ENCODE assay signal across 19 mouse cellular contexts in the genomic region with DNA sequence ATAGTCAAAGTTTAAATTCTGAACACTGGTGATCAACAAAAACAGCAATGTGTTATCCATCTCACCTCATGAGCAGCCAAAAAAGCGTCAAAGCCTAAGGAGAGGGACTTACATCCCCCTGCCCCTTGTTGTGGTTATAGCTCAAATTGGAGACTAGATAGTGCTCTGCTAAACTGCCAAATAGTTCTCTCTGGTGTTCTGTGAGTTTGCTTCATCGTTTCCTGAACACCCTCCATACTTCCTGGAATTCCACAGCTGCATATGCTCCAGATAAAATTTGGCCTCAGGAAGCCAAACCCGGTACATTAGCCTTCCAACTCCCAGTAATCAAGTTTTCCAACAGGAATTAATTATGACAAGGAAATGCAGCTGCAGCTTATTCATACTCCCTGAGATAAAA.
A peak's percentile ranks its signal among the peaks of the same experiment; 100 is the strongest.
DNase-seq lines count a peak whose midpoint lies in the region; ATAC-seq and TF ChIP-seq lines count a peak whose summit lies in the region.
"Had no signal": no experiment of that assay in that cellular context is flagged by ENCODE, and none has a peak within 500 bp of the region (broad histone marks: within the 10 kb centered on the region; RNA-seq: fewer than 3 reads in every experiment).

No protein-coding gene starts in this region.

- H3K4me3 ChIP-seq in heart, embryonic 16.5 days (ENCODE audit: low read length): no peak overlapping the region
- H3K4me3 ChIP-seq in heart, embryonic 11.5 days (ENCODE audit: low read depth, low read length): no peak overlapping the region
- H3K4me3 ChIP-seq in lung, embryonic 14.5 days (ENCODE audit: low read depth, low read length): no peak overlapping the region
- H3K4me3 ChIP-seq in embryonic facial prominence, embryonic 15.5 days (replicated peaks): no peak overlapping the region
- H3K4me3 ChIP-seq in left cerebral cortex, adult 2 months: no peak overlapping the region
- H3K4me3 ChIP-seq: embryonic facial prominence, embryonic 13.5 days; limb, embryonic 15.5 days; liver, embryonic 15.5 days had no signal

- no peaks in the 10 kb centered on the region for H3K9me3 ChIP-seq in heart, embryonic 16.5 days (replicated peaks; ENCODE audit: control insufficient read depth, low read length)
- H3K9me3 ChIP-seq in heart, embryonic 11.5 days (replicated peaks; ENCODE audit: control insufficient read depth, low read length): no peaks in the 10 kb centered on the region
- no peaks in the 10 kb centered on the region for H3K9me3 ChIP-seq in lung, embryonic 14.5 days (ENCODE audit: low read depth, low read length)
- H3K9me3 ChIP-seq in embryonic facial prominence, embryonic 15.5 days (replicated peaks): no peaks in the 10 kb centered on the region
- H3K9me3 ChIP-seq: embryonic facial prominence, embryonic 13.5 days; limb, embryonic 15.5 days; liver, embryonic 15.5 days had no signal

- H3K27ac ChIP-seq in heart, embryonic 16.5 days (ENCODE audit: low read length): no peak overlapping the region
- H3K27ac ChIP-seq in heart, embryonic 11.5 days (ENCODE audit: low read depth, low read length): no peak overlapping the region
- no peak overlapping the region for H3K27ac ChIP-seq in lung, embryonic 14.5 days (ENCODE audit: low read depth)
- no peak overlapping the region for H3K27ac ChIP-seq in embryonic facial prominence, embryonic 15.5 days (replicated peaks)
- no peak overlapping the region for H3K27ac ChIP-seq in left cerebral cortex, adult 2 months
- H3K27ac ChIP-seq: embryonic facial prominence, embryonic 13.5 days; limb, embryonic 15.5 days; liver, embryonic 15.5 days had no signal

- no peaks in the 10 kb centered on the region for H3K4me1 ChIP-seq in heart, embryonic 16.5 days (ENCODE audit: control insufficient read depth, insufficient read depth, low read length)
- H3K4me1 ChIP-seq in heart, embryonic 11.5 days (ENCODE audit: control insufficient read depth, insufficient read depth, low read length): no peaks in the 10 kb centered on the region
- H3K4me1 ChIP-seq in lung, embryonic 14.5 days (ENCODE audit: insufficient read depth): no peaks in the 10 kb centered on the region
- H3K4me1 ChIP-seq in embryonic facial prominence, embryonic 15.5 days: no peaks in the 10 kb centered on the region
- H3K4me1 ChIP-seq: embryonic facial prominence, embryonic 13.5 days; limb, embryonic 15.5 days; liver, embryonic 15.5 days had no signal

- 33% methylated on average over 3 of the region's 3 CpGs for WGBS in heart, embryonic 16.5 days
- WGBS in heart, embryonic 11.5 days (ENCODE audit: insufficient replicate concordance): 46% methylated on average over 3 of the region's 3 CpGs
- WGBS in lung, embryonic 14.5 days: 25% methylated on average over 3 of the region's 3 CpGs
- WGBS in embryonic facial prominence, embryonic 15.5 days: 34% methylated on average over 3 of the region's 3 CpGs

- no peak overlapping the region for H3K9ac ChIP-seq in heart, embryonic 16.5 days (ENCODE audit: low read length)
- H3K9ac ChIP-seq in heart, embryonic 11.5 days (ENCODE audit: low read depth, low read length): no peak overlapping the region
- H3K9ac ChIP-seq in lung, embryonic 14.5 days: no peak overlapping the region
- H3K9ac ChIP-seq in embryonic facial prominence, embryonic 15.5 days: no peak overlapping the region
- H3K9ac ChIP-seq: embryonic facial prominence, embryonic 13.5 days; limb, embryonic 15.5 days; liver, embryonic 15.5 days had no signal

- no peaks in the 10 kb centered on the region for H3K36me3 ChIP-seq in heart, embryonic 16.5 days (ENCODE audit: control insufficient read depth, insufficient read depth)
- H3K36me3 ChIP-seq in heart, embryonic 11.5 days (ENCODE audit: control insufficient read depth, insufficient read depth, low read length): no peaks in the 10 kb centered on the region
- no peaks in the 10 kb centered on the region for H3K36me3 ChIP-seq in lung, embryonic 14.5 days (ENCODE audit: insufficient read depth)
- no peaks in the 10 kb centered on the region for H3K36me3 ChIP-seq in embryonic facial prominence, embryonic 15.5 days
- H3K36me3 ChIP-seq: embryonic facial prominence, embryonic 13.5 days; limb, embryonic 15.5 days; liver, embryonic 15.5 days had no signal

- no peak overlapping the region for H3K4me2 ChIP-seq in heart, embryonic 16.5 days (ENCODE audit: low read depth, low read length)
- no peak overlapping the region for H3K4me2 ChIP-seq in heart, embryonic 11.5 days
- H3K4me2 ChIP-seq in lung, embryonic 14.5 days: no peak overlapping the region
- H3K4me2 ChIP-seq in embryonic facial prominence, embryonic 15.5 days (replicated peaks): no peak overlapping the region
- H3K4me2 ChIP-seq: embryonic facial prominence, embryonic 13.5 days; limb, embryonic 15.5 days; liver, embryonic 15.5 days; midbrain, embryonic 11.5 days had no signal

- no peak for TF ChIP-seq CTCF in lung, embryonic 14.5 days (IDR thresholded peaks at IDR 0.05; ENCODE audit: low read depth)
- no peak for TF ChIP-seq CTCF in left cerebral cortex, adult 2 months (IDR thresholded peaks at IDR 0.05)

- intact Hi-C loops in left cerebral cortex, adult 2 months (cut with DNase I): no loop called here

- peak; percentile 83 for DNase-seq in lung, embryonic 14.5 days
- DNase-seq in lung, postnatal 36 days: no peak
- DNase-seq in heart, postnatal 4 days: peak; percentile 8
- DNase-seq in left cerebral cortex, adult 2 months (ENCODE audit: extremely low spot score in 1 of 2, low spot score in 2 of 2): no peak
- DNase-seq: adrenal gland, postnatal 10 days; cerebellum, adult 9-10 months; gastrocnemius, postnatal 36 days; right cerebral cortex, postnatal 4 days; thymus, postnatal 25 days had no signal

- no peaks in the 10 kb centered on the region for H3K27me3 ChIP-seq in heart, embryonic 16.5 days (ENCODE audit: control insufficient read depth, insufficient read depth, low read length)
- H3K27me3 ChIP-seq in heart, embryonic 11.5 days (ENCODE audit: control insufficient read depth, insufficient read depth, low read length): no peaks in the 10 kb centered on the region
- no peaks in the 10 kb centered on the region for H3K27me3 ChIP-seq in lung, embryonic 14.5 days (ENCODE audit: insufficient read depth, low read length)
- no peaks in the 10 kb centered on the region for H3K27me3 ChIP-seq in embryonic facial prominence, embryonic 15.5 days
- H3K27me3 ChIP-seq: embryonic facial prominence, embryonic 13.5 days; limb, embryonic 15.5 days; liver, embryonic 15.5 days had no signal

- peak; percentile 55 for ATAC-seq in heart, embryonic 16.5 days (replicated peaks; ENCODE audit: extremely low read depth, insufficient read depth, low FRiP score)
- no peak; the same call in 1 of the 2 replicates for ATAC-seq in heart, embryonic 11.5 days (replicated peaks; ENCODE audit: insufficient number of reproducible peaks, low FRiP score, low TSS enrichment)
- peak; percentile 94 for ATAC-seq in lung, embryonic 14.5 days (ENCODE audit: insufficient read depth)
- ATAC-seq in embryonic facial prominence, embryonic 15.5 days (ENCODE audit: insufficient number of reproducible peaks, low FRiP score, low TSS enrichment, low read depth): peak; percentile 47; the same call in 1 of the 2 replicates
- ATAC-seq: forebrain, embryonic 16.5 days; hindbrain, embryonic 16.5 days; intestine, embryonic 16.5 days had no signal

Comparison
In these comparisons a context has a peak if more than half of its experiments do, and no peak if none do; other contexts are left out.
1. DNase-seq: peak in lung, embryonic 14.5 days (single experiment) and heart, postnatal 4 days (single experiment); none in lung, postnatal 36 days (single experiment) and left cerebral cortex, adult 2 months (0 of 2).